Mouse (Mus musculus) lung, adult 18-20 months (tissue): ENCODE results near the gene Polr1e.
"Not testable (repeated sequence)": the region's sequence is repeated elsewhere in the genome, so short reads cannot be mapped to it uniquely, and the experiment has no call there.

Experiments used
- DNase-seq, 2 experiments: peaks; one replicate each; pipeline ENCODE4 v3.0.0; 2022; ENCODE audit warnings: mixed read lengths in 2 of 2

Polr1e gene

GRCm38 (mm10) chr4:45018452-45018980, at the start of gene Polr1e:
Gene Polr1e (plus strand): TSS chr4:45018583.
- peak; percentile 95 to 98 for DNase-seq

- no peak for DNase-seq
Measured at GRCm38 (mm10) chr4:44970056-44970455, 48.3 kb upstream of the Polr1e start.

DNA sequence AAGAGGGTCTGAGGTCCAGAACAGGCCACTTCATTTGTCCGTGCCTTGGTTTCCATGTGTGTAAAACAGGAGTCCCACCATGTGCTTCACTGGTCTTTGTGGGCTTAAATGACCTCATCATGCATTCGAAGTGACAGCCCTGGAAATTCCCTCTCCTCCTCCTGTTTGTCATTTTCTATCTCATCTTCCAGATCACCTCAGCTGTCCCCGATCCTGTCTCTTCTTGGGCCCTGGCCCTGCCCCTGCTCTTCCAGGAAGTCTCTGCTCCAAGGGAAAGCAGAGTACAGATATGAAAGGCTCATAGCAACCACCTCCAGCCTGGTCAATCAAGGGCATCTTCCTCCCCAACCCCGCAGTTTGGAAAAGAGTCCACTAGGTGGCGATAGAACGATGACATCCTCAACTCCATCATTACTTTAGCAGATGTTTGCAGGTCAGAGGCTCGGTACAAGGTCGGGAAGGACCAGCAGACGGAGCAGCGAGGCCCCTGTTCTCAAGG, 47.7 kb upstream of the Polr1e start:
- peak; percentile 32 to 34 for DNase-seq

DNA sequence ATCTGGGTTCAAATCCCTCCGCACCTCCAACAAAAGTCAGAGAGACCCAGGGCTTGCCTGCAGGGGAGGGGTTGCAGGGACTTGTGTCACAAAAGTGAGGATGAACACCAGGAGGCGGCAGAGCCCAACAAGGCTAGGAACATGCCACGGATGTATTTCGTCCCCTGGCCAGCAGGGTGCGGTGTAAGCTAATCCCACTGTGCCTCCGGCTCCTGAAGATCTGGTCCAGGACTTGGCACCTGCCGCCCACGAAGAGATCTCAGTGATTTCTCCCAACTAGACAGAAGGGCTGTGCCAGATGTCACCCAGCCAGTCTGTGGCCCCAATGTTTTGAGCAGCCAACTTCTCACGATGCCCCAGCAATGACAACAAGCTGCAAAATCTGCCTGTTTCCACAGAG, 44.9 kb upstream of the Polr1e start:
- peak; percentile 84 to 90 for DNase-seq

DNA sequence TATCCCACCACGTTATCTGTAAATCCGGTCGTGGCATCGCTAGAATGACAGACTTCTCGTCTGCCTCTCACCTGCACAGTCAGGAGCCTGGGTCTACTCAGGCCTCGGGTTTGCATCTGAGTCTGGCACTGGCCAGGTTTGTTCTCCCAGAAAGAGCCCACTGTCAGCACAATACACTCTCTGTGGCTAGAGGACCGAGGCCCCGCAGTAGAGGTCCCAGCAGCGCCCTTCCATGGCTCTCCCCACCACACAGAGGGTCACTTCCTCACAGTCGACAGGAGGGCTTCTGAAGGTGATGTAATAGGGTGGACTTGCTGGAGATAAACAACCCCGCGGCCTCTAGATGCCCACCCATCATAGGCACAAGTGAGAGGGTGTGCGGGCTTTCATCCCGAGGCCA, 44.5 kb upstream of the Polr1e start:
- DNase-seq: no peak

- no peak for DNase-seq
Measured at GRCm38 (mm10) chr4:44974331-44974730, 44.1 kb upstream of the Polr1e start.

DNA sequence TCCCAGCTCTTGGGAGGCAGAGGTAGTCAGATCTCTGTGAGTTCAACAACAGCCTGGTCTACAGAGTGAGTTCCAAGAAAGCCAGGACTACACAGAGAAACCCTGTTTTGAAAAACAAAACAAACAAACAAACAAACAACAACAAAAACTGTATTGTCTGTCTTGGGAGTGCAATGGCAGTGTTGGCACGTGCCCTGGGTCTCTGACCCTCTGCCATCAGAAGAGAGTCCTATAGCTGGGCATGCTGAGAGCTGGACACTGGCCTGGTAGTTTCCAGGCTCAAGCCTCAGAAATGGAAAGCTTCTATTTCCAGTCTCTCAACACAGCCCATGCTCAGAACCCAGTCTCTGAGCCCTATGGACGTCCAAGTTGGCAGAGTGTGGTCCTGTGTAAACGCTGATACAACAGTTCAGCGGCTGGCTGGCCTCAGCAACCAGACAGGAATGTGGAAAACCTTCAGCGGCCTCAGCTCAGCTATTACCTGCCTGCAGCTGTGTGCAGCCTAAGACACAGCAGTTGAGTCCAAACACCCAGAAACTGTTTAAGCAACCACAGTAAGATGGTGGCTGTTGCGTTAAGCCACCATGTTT, 42.3 kb upstream of the Polr1e start:
- no peak for DNase-seq

DNA sequence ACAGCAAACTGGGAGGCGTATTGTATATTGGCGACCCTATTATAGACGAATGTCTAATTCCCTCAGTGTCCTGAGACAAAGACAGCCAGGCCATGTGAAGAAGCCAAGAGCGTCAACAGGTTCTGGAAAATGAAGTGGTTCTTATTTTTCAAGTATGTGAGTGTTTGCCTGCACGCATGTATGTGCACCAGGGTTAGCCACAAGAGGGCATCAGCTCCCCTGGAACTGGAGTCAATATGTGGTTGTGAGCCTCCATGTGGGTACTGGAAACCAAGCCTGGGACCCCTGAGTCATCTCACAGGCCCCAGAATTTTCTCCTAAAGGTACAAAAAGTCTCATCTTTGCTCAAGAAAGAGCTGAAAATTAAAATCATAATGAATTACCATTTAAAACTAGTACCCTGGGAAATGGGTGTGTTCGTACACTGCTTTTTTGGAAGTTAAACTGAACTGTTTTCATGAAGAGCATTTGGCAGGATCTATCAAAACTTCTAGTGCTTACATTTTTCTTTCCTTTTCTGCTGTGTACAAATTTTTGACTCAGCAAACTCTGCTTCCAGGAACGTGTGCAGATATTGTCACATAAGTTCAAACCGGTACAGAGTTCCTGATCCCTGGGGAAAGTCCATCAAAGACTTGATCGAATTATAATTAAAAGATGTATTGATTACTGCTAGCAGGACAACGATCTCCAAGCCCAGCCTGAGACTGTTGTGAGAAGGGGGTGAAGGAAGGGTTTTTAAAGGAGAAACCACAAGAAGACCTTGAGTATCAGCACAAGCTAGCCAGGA, 41.3 kb upstream of the Polr1e start:
- DNase-seq: no peak

- DNase-seq: no peak
Measured at GRCm38 (mm10) chr4:44978175-44978574, 40.2 kb upstream of the Polr1e start.

DNA sequence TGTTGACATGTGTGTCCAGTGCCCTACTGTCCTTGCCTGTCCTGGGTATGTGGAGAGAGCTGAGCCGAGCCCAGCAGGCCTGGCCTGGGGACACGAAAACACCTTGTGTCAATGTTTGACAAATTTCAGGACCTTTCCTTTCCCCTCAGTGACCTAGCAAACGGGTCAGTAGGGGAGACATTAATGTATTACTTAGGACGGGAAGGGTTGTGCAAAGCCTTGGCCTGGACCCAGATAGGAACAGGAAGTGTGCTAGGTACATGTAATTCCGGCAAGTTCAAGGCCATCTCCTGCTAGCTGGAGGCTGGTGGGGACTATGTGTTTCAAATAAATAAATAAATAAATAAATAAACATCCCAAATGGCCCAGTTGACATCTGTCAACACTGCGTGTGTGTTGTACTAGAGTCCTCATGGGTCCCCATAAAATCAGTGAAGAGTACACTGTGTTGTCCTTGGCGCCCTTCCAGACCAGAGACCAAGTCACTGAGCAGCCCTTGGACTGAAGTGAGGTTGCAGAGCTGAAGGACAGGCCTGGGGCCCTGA, 38.5 kb upstream of the Polr1e start:
- no peak for DNase-seq

GRCm38 (mm10) chr4:44981280-44981973, 37.0 kb upstream of the Polr1e start, which contains the start of gene Grhpr:
Gene Grhpr (plus strand): TSS chr4:44981395.
- peak; percentile 82 to 86 for DNase-seq

- DNase-seq: peak in 1 of 2 experiments; percentile 21
Measured at GRCm38 (mm10) chr4:44981974-44982287, 36.5 kb upstream of the Polr1e start.

GRCm38 (mm10) chr4:44982440-44983130, 35.8 kb upstream of the Polr1e start:
- DNase-seq: no peak

DNA sequence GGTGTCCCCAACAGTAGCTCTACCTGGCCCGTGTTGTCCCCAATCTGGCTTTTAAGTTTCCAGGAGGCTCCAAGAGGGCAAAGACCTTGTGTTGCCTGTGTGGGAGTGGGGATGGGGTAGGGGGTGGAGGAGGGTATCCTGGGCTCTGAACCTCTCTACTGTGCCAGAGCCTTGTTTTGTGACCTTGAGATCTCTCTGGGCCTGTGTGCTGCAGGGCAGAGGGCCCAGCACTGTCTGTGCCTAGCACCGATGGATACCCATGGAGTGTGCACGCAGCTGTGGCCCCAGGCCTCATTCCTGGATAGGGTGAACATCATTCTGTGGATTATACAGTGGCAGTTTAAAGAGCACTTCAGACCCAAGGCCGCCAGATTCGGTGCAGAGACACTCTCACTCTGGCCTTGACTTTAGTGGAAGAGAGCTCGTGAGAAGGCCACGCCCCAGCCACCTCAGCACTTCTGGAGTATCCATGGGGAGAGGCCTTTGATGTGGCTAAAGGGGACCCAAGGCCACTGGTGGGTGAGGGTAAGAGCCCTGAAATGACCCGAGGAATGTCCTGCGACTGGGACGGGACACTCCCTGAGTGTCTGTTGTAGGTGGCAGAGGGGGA, 35.1 kb upstream of the Polr1e start:
- DNase-seq: no peak

GRCm38 (mm10) chr4:44990560-44990959, 27.8 kb upstream of the Polr1e start:
- no peak for DNase-seq

GRCm38 (mm10) chr4:44992330-44992729, 26.1 kb upstream of the Polr1e start:
- not testable (repeated sequence) for DNase-seq

- DNase-seq: not testable (repeated sequence)
Measured at GRCm38 (mm10) chr4:44993179-44993578, 25.2 kb upstream of the Polr1e start.

- DNase-seq: no peak
Measured at GRCm38 (mm10) chr4:44993847-44994246, 24.5 kb upstream of the Polr1e start.

DNA sequence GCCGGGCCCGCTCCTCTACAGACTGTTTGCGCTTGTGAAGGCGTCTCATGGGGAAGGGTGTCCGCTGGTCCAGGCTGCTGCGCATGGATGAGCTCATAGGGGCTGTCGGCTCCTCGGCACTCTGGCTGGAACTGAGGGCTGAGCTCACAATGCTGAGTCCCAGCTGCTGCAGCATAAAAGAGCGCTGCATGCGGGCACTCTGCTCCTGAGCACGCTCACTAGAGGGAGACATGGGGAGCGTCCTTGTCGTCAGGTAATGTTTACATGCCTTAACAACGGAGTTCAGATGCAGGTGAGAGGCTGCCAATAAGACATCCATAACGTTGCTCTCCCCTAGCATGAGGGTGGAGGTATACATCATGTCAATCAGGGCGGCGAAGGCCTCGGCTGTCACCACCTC, 23.6 kb upstream of the Polr1e start:
- no peak for DNase-seq

DNA sequence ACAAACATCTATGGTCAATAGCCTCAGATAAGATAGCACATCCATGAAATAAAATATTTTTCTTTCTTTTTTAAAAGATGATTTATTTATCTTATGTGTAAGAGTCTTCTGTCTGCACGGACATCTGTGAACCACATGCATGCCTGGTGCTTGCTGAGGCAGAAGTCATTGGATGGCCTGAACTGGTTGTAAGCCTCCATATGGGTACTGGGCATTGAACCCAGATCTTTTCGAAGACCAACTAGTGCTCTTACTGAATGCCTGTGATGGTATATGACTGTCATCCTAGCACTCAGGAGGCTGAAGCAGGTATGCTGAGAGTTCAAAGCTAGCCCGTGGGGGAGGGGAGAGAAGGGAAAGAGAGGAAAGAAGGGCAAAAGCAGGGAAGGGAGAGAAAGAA, 20.3 kb upstream of the Polr1e start:
- no peak for DNase-seq

GRCm38 (mm10) chr4:45000001-45000400, 18.4 kb upstream of the Polr1e start:
- DNase-seq: no peak

- no peak for DNase-seq
Measured at GRCm38 (mm10) chr4:45005452-45005851, 12.9 kb upstream of the Polr1e start.
